Mouse (Mus musculus) T-helper 1 cell (primary cell): ENCODE data around the gene Prkg1.

Source experiments
- in situ Hi-C: fragments of 300-600 bp; cut with MboI, MseI; formaldehyde crosslinking; loops from one replicate; pipeline ENCODE4 v1.15.1; 2025; ENCODE audit warnings: high pct_unique_total_duplicates

Gene Prkg1

DNA sequence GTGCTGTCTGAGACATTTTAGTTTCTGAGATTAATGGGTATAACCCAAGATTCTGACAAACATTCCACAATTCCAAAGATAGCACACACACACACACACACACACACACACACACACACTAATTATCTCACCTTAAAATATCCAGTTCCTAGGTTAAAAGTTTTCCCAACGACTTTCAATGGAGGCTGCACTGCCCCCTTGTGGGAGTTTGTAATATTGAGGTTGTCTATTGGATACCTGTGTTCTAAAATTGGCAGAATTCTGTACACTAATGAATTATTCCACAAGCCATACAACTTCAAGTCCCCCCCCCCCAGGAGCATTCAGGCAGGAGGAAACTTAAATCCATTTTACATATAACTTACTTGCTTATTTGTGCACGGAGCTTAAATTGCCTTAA, 18.2 kb downstream of the Prkg1 start:
- in situ Hi-C loops: loop anchor here (10.0 kb wide), 1 partner anchor 922 kb away; no protein-coding TSS in a partner anchor

DNA sequence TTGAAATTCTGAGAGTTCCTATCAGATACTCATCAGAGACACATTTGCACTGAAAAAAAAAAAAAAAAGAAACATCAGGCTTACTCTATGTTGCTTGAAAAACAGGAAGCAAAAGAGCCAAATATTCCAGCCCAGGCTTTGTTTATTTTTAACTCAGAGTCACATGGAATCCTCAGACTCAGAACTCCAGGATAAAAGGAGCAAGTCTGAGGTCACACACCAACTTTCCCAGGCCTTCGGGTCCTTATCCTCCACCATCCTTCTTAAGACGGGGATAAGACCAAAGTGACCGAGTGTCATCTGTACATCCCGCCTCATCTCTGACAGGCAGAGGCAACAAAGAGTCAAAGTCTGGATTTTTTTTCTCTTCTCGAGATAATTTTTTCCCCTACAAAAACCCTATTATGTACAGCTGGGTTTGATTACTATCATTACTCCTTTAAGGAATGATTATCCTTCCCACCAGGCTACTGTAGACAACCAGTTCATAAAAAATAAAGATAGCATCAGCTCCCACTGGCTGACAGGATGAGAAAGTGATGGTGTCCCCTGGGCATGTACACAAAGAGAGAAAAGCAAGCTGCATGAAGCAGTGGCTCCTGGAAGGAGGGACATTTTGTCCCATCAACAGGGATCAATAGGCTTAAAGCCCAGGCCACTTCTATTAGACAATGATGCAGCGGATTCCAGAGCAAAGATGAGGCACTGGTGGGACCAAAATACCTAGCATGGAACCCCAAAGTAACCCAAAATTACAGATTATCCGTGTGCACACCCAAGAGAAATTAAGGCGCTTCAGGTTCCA, 21.4 kb downstream of the Prkg1 start:
- in situ Hi-C loops: loop anchor here (10.0 kb wide), 1 partner anchor 919 kb away; no protein-coding TSS in a partner anchor

DNA sequence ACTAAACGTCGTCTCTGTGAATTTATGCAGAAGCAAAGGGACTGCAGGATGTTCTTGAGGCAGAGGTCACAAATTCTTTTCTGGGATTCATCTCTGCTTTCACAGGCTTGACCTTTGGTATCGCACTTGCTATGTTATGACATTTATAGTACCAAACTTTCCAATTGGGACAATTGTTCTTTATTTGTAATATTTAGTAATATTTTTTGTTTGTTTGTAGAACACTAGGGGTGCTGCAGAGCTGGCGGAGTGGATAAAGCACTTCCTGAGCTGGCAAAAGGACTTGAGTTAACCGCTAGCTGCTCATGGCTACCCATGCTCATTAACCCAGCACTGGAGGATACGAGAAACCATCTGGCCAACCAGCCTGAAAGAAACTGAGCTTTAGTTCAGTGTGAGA, 49.9 kb downstream of the Prkg1 start:
- in situ Hi-C loops: no loop called here

DNA sequence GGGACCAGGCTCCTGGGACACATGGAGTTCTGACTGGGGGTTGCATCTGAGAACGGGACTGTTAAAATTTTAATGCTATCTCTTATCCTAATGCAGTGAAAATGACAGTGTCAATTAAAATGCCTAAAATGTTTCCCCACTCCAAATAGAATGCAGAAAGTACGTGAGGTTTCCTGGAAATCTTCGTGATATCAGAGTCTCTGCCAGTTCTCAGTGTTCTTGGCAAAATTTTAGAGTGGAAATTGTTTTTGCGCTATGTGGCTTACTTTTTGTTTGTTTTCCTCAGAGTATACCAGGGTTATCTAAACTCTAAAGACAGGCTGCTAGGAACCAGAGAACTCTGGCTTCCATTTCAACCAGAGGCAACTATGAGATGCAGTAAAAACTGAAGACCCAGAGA, 50.4 kb downstream of the Prkg1 start:
- in situ Hi-C loops: no loop called here

DNA sequence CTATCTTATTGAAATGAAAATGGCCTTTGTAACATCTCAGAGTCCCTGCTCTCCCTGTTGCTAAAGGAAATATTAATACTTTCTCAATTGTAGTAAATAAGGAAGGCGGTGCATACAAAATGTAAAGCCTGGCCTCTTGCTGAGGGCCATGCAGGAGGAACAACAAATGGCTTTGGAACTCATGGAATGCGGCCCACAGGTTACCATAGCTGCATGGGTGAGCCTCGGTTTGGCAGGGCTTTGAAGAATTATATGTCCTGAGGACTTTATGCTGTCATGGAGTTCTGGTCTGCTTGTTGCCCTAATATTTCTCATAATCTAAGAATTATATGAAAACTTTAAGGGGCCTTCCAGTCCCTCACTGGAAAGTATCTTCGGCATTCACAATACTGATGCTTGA, 51.5 kb downstream of the Prkg1 start:
- in situ Hi-C loops: no loop called here

DNA sequence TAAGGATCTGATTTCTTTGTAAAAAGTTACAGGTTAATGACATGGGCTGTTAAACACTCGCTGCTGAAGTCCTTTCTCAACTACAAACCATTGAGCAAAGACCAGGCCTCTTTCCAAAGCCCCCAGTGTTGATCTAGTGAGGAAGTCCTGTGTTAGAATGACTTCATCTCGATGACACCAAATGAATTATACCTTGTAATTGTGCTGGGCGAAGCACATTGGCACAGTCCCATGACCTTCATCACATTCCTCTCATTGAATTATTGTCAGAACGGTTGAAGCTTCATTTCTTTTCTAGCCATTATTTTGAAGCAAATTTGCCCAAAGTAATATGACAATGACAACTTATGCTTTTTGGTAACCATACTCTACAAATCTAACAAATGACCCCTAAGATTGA, 54.5 kb downstream of the Prkg1 start:
- in situ Hi-C loops: no loop called here

DNA sequence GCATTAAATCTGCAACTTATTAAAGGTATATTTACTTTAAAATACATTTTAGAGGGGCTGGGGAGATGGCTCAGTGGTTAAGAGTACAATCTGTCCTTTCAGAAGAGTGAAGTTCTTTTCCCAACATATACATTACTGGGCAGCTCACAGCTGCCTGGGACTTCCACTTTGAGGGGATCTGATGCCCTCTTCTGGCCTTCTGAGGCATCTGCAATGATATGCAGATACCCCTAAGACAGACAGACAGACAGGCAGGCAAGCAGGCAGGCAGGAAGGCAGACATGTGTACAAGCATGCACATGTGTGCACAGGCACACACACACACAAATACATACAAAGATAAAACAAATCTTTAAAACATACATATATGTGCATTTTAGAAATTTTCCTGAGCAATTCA, 60.8 kb downstream of the Prkg1 start:
- in situ Hi-C loops: no loop called here

DNA sequence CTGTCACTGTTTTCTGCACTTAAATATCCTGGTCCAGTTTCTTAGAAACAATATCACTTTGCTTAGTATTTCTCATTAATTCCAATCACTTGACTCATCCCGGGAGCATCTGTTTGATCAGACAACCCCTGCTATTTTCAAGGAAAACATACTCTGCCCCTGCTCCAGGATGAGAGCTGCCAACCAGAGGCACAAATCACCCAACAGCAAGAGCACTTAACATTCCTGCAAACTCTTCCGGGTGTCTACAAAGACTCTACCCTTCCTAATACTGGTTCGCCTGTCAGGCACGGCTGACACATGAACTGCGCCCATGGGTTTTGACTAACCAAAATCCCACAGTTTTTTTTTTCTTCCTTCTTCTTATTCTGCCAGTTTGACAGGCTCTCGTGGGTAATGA, 65.9 kb downstream of the Prkg1 start:
- in situ Hi-C loops: loop anchor here (25.0 kb wide), 1 partner anchor 862 kb away; no protein-coding TSS in a partner anchor

DNA sequence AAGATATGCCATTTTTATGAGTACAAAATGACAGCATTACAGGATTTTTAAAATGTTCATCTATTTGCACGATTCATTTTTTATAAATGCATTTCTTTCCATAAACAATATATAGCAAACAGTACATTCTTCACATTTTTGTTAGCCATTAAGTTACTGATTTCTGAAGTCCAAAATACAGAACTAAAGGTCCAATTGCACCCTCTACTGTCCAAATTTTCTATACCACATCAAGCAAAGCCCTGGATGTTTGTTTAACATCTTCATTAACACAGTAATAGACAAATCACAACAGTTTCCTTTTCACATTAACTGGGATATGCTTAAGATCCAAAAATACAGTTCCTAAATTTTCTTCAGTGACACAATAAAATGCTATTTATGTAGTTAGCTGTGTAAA, 84.0 kb downstream of the Prkg1 start:
- in situ Hi-C loops: loop anchor here (25.0 kb wide), 1 partner anchor 844 kb away; no protein-coding TSS in a partner anchor

DNA sequence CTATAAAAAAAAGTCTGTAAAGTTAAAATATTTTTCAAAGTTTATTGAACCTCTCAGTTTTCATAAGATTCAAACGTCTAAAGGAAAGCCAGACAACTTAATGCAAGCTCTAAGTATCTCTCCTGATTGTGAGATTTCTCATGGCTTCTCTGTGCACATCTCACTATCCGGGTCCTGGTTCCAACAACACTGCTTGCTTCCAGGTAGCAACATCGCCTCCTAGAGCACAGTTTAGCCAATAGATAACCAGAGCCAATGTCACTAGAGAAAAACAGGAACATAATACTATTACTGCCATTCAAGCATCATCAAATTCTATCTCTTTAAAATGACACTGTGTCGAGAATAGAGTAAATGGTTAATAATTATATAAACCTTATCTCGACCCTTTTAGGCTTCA, 86.5 kb downstream of the Prkg1 start:
- in situ Hi-C loops: loop anchor here (25.0 kb wide), 1 partner anchor 841 kb away; no protein-coding TSS in a partner anchor

DNA sequence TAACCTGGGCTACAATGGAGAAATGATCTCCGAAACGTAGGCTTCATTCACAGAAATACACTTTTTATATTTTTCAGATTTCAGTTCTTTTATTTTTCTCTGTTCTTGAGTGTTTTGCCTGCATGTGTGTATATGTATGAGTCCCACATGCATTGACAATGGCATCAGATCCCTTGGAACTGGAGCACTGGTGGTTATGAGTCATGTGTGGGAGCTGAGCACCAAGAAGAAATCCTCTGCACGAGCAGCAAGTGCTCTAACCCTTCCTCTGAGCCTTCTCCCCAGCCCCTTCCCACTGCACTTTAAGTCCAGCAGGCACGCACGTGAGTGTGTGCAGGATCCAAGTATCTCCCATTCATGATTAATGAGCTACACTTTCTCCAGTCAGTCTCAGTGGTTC, 93.1 kb downstream of the Prkg1 start:
- in situ Hi-C loops: no loop called here

DNA sequence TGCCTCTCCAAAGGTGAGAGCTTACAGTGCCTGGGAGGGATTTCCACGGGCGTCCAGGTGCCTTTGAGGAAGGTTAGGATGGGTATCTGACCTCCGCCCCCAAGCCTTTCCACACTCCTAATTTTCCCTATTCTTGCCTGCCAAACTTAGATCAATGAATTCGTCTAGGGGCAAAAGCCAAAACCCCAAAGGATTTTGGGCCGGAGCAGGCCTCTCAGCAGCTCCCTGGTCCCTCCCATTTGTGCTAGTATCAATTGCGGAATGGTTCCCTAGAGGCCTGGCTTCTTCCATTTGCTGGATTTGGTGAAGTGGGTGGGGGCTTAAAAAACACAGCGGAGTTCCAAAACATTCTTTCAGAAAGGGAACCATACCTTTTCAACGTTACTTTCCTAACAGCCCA, 99.8 kb downstream of the Prkg1 start:
- in situ Hi-C loops: no loop called here

DNA sequence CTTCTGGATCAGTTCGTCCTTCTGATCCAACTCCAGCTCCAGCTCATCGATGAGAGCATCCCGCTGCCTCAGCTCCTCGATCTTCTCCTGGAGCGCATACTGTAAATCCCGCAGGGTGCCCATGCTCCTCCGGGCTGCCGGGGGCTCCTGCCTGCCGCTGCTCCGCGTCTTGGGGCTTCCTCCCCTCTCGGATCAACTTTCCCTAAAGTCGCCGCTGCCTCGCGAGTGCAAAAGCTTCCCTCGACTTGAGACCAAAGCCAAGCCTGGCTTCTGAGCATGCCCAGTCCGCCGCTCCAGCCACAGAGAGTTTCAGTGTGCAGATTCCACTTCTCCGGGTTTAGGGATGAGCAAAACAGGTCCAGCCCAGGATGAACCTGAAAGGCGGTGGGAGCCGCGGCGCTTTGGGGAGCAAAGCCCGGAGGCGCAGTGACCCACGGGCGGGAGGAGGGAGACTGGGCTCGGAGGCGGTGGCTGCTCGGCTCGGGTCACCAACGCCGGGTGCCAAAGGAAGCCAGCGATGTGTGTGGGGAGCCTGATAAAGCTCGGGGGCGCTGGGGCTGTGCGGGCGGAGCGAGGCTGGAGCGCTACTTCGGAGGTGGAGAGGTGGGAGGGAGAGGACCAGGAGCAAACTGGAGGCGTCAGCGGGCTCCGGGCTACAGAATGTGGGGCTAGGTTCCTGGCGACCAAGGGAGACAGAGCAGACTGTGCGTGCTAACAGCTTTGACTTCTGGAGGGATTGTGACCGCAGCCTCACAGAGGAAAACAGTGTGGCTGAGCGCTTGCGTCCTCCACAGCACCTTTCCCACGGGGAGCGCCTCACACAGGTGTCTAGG, 100.5 kb downstream of the Prkg1 start:
- in situ Hi-C loops: no loop called here

DNA sequence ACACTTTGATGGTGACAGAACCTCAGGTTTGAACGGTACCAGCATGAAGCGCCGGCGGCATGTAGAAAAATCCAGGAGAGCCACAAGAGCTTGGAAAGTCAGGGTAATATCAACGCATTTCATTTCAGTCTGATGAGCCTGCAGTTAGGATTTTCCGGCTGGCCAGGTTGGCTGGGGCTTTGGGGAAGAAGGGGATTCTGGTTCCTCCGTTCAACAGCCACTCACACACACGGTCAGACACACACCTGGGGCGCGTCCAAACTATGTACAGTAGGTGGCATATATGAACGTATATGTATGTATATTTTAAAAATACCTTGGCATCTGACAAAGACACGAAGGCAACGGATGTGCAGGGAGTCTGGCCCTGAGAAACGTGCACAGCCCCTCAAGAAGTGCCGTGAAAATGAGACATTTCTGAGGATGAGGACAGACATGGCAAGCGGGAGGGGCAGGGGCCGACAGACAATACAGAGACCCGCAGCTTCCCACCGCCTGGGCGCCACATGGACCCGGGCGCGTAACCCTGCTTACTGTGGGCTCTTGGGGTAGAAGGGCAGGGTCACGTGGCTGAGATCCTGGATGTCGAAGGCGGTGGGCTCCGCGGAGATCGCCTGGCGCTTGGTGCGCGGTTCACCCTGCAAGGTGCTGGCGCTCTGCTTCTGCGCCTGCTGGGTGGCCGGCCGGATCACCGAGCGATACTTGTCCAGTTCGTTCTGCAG, 101.2 kb downstream of the Prkg1 start:
- in situ Hi-C loops: no loop called here

DNA sequence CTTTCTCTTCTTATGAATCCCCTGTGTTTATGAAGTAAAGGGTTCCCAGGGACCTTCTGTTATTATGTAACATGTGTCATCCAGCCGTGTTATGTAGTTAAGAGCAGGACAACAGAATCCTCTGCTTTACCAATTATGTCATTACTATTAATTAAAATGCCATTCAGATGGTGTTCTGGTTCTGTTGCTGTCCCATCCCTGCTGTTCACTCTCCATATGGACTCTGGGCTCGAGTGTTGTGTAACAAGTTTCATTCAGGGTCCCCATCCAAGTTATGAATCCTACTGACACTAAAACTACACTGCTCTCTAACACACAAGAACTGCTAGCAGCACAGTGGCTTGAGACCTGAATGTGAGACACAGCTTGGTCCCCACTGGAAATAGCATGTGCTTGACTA, 102.0 kb downstream of the Prkg1 start:
- in situ Hi-C loops: no loop called here

DNA sequence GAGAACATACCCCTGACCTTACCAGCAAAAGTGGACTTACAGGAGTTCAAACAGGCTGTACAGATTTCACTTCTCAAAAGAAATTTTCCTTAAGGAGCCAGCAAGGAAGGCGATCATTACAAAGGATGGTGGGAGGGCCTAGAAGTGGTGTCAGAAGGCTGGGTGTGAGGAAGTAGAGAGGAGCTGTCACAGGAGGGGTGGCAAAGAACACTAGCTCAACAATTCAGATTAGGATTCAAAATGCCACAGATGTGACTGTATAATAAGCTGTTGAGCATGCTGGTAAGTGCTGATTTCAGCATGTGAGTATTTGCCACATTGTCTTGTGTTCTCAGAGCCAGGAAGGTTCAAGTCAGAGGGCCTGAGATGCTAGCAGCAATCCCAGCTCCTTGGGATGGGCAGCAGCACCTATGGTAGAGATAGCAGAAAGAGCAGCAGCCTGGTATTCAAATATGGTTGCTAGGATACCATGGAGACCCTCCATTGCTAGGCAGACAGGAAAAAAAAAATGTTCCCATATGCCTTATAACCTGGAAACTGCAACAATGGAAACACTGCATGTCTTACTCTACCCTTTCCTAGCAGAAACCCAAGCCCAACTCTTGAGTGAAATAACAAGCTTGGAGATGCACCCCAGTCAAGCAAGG, 106.0 kb downstream of the Prkg1 start:
- in situ Hi-C loops: no loop called here

DNA sequence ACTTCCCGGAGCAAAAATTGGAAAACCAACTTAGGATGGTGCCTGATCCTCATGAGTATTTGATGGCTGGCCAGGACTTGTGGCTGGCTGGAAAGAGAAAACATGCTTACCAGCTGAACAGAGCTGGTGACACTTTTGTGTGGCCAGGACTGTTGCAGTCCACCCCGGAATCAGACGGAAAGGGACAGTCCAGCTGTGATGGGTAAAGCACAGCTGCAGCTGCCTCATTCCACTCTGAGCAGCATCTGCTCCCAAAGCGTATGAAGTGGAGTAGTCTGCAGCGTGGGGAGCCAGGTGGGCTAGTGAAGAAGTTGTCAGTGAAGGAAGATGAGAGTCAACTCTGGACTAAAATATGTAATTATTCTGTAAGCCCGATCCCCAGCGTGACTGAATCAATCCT, 108.6 kb downstream of the Prkg1 start:
- in situ Hi-C loops: no loop called here

DNA sequence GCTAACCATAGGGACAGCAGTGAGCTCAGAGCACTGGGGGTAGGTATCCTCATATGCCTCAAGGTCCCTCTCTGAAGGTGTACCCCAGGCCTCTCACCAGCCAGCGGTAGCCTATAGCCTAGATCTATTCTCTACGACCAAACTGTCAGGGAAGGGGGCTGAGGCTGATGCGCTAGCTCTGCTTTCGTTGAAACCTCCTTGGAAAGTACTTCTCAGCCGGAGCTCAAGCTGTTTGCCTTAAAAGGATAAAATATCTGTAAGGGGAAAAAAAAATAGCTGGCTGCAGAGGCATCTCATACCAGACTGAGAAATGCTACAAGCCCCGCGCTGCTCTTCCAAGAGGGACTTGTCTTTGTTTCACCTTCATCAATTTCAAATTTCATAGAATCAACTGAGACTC, 109.0 kb downstream of the Prkg1 start:
- in situ Hi-C loops: no loop called here

DNA sequence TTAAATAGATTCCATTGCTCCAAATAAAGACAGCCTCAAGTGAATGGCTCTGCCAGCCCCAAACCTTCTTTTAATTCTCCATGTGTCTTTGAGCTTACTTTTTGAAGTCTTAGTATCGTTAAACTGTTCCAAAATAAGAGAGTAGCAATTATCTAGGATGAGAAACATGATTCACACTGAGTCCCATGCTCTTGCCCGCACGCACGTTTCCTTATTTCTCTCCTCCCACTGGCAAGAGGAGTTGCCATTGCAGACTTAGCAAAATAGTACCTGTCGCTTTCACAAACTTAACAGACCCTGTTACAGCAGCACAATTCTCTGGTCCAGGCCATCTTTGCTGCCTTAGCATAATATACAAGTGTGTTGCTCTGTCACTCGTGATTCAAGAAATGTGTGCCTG, 110.8 kb downstream of the Prkg1 start:
- in situ Hi-C loops: no loop called here

DNA sequence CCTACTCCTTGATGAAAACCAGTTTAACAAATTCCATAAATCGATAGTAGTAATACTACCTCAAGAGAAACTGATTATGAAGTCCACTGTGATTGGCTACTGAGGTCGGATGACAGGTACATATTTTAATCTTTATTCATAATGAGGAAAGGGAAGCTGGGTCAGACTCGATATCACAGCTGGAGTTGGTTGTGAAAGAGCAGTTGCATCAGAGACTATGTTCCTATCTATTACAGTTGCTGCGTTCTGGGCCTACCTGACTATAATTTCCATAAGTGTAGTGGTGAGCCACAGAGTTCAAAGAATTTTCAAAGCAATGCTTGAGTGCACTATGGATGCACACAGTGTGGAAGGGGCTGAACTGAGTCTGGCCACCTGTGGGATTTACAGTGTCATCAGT, 114.4 kb downstream of the Prkg1 start:
- in situ Hi-C loops: no loop called here

DNA sequence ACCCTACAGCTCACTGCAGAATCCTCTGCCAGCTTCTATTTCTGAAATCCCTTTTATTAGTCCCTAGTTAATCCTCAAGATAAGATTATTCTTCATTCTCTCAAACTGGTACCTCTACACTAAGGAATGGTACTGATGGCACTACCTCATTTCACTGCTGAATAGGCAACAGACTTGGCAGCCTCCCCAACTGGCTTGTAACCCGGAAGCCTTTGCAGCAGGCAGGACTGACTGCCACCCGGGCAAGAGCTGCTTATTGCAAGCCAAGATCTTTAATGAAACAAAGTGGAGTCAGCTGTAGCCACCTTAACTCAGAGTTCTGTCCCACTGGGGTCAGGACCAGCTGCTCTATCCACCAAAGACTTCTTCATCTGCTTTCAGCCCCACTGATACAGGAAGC, 117.3 kb downstream of the Prkg1 start:
- in situ Hi-C loops: no loop called here
